Mouse (Mus musculus) 416B (cell line): ENCODE measurements around the gene Cers6.

Experiments
- DNase-seq: peaks from one replicate; pipeline ENCODE4 v3.0.0; 2011; ENCODE audit warnings: low read depth

Gene Cers6

DNA sequence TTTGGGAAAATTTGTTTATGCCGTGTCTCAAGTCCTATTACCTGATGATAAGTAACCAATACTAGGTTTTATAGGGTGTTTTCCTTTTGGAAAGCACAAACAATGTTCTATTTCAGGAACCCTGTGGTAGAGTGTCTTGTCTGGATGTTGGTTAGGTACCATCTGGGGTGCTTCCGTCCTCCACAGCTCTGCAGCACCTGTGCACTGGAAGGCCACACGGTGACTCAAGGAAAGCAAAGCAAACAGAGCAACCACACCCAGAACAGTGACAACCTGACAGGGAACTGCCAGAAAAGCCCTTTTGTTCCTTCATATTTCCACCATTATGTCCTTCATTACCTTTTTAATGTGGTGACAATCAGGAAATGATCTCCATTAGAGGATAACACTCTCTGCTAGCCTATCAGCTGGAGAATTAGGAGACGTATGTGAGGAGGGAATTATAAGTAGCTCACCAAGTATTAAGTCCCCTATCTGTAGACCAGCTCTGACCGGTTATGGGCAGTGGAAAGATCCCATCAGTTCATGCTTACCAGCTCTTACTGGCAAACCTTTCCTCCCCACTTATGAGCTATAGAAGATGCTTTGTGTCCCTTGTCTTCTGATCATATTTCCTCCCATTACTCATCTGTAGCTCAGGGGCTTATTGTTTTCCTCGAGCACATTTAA, 158.7 kb downstream of the Cers6 start:
- DNase-seq = no peak

- DNase-seq = no peak
Measured at GRCm38 (mm10) chr2:69020636-69021310, 159.5 kb downstream of the Cers6 start.

GRCm38 (mm10) chr2:69021516-69021915, 160.3 kb downstream of the Cers6 start:
- DNase-seq = no peak

- DNase-seq = no peak
Measured at GRCm38 (mm10) chr2:69024856-69025255, 163.6 kb downstream of the Cers6 start.

DNA sequence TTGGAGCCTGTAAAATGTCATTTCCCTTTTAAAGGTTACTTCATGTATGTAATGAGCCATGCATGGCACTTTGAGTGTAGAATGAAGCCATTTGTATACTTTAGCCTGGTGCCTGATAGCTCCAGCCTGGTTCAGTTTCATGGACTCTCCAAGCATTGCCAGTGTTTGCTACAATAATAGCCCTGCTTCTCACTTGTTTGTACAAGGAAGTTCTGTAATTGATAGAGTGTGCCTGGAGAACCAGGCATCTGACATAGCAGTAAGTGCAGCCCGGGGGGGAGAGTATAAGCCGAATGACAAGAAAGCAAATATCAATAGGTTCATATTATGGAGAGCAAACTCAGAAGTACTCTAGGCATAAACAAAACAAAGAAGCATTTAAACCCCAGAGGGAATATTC, 171.3 kb downstream of the Cers6 start:
- no peak for DNase-seq

- DNase-seq = no peak
Measured at GRCm38 (mm10) chr2:69035457-69035856, 174.2 kb downstream of the Cers6 start.

- no peak for DNase-seq
Measured at GRCm38 (mm10) chr2:69037362-69037761, 176.1 kb downstream of the Cers6 start.

GRCm38 (mm10) chr2:69042327-69043106, 181.3 kb downstream of the Cers6 start:
- peak; percentile 48 for DNase-seq

GRCm38 (mm10) chr2:69043431-69044118, 182.3 kb downstream of the Cers6 start:
- DNase-seq = peak; percentile 91

DNA sequence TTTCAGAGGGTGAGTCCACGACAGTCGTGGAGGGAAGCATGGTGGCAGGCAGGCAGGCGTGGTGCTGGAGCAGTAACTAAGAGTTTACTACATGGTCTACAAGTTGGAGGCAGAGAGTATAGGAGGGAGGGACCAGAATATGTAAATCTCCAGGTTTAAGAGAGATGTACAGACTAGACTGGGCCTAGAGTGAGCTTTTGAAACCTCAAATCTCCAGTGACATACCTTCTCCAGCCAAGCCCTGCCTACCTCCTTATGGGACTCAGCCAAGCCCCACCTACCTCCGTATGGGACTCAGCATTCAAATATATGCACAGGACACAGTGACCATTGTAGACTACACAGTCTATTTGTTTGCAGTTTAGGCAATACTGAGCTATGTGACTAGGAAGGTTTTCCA, 184.7 kb downstream of the Cers6 start:
- no peak for DNase-seq

- no peak for DNase-seq
Measured at GRCm38 (mm10) chr2:69047297-69047696, 186.1 kb downstream of the Cers6 start.

GRCm38 (mm10) chr2:69047805-69048204, 186.6 kb downstream of the Cers6 start:
- DNase-seq = no peak

DNA sequence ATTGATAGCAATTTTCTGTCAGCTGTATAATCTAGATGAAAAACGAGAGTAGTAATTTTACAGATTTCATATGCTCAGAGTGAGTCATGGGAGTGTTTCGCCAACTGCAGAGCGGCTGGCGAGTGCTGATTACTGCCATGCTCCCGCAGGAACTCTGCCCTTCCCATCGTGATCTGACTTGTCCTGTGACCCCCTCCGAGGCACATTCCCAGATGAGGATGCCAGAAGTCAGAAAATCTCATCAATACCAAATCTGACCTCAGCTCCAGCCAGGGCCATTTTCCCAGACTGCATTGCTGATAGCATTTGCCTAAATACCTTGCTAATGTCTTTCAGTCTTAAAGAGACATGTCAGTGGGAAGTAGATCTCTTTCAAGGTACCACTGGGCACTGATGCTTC, 187.9 kb downstream of the Cers6 start:
- DNase-seq = no peak

GRCm38 (mm10) chr2:69050189-69050588, 188.9 kb downstream of the Cers6 start:
- no peak for DNase-seq

DNA sequence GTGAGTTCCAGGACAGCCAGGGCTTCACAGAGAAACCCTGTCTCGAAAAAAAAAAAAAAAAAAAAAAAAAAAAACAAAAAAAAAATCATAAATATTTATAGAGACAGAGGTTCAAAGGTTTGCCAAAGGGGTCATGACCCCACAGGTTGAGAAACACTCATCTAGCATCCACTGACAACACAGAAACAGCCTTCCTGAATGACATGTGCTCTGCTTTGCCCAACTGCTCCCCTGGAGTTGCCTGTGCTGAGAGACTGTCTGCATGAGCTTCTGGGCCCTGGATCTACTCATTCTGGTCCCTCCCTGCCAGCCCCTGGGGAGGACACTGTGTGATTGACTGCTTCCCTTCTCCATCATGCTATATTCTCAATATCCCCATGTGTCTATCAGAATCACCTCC, 190.4 kb downstream of the Cers6 start:
- DNase-seq = no peak

DNA sequence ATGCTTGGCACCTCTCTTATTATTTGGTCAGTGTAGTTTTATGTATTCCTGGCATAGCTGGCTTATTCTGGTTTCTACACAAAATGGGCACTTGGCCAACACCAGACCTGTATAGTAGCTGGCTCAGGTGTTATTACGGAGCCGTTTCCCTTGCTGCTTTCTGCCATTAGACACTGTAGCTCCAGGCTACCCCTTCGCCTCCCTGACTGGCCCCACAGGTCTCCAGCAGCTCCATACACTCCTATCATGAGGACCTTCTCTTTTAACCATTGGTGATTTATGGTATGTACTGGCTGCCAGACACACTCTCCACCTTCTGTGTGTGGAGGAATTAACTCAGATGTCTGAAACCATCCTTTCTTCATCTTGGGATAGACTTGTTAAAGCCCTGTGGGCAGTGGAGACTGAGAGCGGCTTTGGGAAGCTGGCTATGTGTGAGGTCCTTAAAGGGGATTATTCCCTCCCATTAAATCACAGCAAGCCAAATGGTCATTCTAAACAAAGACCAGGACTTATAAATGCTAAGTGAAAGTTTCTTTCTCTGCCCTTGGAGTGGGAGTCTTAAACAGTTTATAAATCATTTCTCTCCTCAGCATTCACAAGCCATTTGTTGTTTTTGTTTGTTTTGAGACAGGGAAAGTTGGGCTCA, 192.1 kb downstream of the Cers6 start:
- no peak for DNase-seq

DNA sequence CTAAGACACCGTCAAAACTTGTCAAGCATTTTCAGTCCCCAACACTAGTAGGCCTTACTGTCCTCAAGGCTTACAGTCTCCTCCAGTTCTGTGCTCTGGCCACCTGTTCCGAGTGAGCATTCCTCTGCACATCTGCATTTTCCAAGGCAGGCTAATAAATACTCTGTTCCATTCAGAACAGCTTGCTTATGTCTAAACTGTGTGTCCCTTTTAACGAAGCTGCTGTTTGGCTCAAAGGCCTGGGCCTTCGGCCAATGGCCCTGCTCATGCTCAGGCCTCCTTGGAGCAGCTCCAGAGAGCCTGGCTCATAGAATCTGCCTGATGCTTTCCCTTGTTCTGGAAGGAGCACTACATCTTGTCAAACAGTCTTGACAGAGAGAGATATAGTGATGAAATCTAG, 193.0 kb downstream of the Cers6 start:
- no peak for DNase-seq

- no peak for DNase-seq
Measured at GRCm38 (mm10) chr2:69055174-69055573, 193.9 kb downstream of the Cers6 start.

DNA sequence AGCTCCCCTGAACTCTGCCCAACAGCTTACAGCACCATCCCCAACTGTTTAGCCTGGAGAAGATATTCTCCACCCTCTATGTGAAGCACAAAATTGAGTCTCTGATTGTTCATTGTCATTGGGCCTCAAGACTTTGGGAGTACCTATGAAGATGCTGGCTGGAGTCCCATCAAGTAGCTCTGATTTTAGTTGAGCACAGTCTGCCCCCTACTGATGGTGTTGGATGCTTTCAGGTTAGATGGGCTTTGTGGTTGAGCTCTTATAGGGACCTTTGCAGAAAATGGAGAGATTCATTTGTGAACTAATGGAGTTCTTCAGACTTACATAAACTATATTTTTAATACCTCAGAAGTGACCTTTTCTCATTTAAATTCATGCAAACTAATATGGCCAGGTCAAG, 200.1 kb downstream of the Cers6 start:
- DNase-seq = peak; percentile 80

GRCm38 (mm10) chr2:69061910-69062689, 200.9 kb downstream of the Cers6 start:
- DNase-seq = no peak

- DNase-seq = no peak
Measured at GRCm38 (mm10) chr2:69064759-69065158, 203.5 kb downstream of the Cers6 start.
